7 mouse cellular contexts compared by ENCODE assay signal in genomic region chr11:117232032-117232431, GRCm38 (mm10). TPM values are rescaled to one million over a fixed set of nuclear protein-coding genes. Genes with fewer than 3 reads are reported as not detected.
DNase-seq lines count a peak whose midpoint lies in the region; ATAC-seq lines count a peak whose summit lies in the region.

No protein-coding gene starts in this region.

- H3K27ac ChIP-seq in brown adipose tissue, adult 24 weeks (replicated peaks; ENCODE audit: low read depth, low read length) = peak overlapping the region; percentile 46
- no peak overlapping the region for H3K27ac ChIP-seq in forebrain, embryonic 14.5 days (ENCODE audit: low read depth, low read length)

- peak overlapping the region; percentile 47 for H3K4me3 ChIP-seq in brown adipose tissue, adult 24 weeks (ENCODE audit: insufficient read depth, low read depth, low read length)
- no peak overlapping the region for H3K4me3 ChIP-seq in forebrain, embryonic 14.5 days (ENCODE audit: low read depth, low read length)

- H3K36me3 ChIP-seq in forebrain, embryonic 14.5 days (ENCODE audit: control insufficient read depth, insufficient read depth, low read length) = no peaks in the 10 kb centered on the region

- no peaks in the 10 kb centered on the region for H3K9me3 ChIP-seq in forebrain, embryonic 14.5 days (replicated peaks; ENCODE audit: control insufficient read depth, low read length)

- no peak overlapping the region for H3K9ac ChIP-seq in forebrain, embryonic 14.5 days (ENCODE audit: low read length)

- peaks cover 8% of the 10 kb centered on the region; the same call in 1 of the 2 replicates for H3K4me1 ChIP-seq in brown adipose tissue, adult 24 weeks (ENCODE audit: control insufficient read depth, insufficient read depth, insufficient read length, low read length)
- H3K4me1 ChIP-seq in forebrain, embryonic 14.5 days (ENCODE audit: control insufficient read depth, insufficient read depth, low read length) = no peaks in the 10 kb centered on the region

- no peak for DNase-seq in forebrain, embryonic 14.5 days (ENCODE audit: low spot score)
- DNase-seq in heart, postnatal 25 days (ENCODE audit: low spot score) = peak; percentile 53
- peak; percentile 74 to 85 for DNase-seq in kidney, postnatal 36 days
- DNase-seq in lung, postnatal 4 days = peak; percentile 74 to 86
- DNase-seq in thymus, postnatal 0 days (ENCODE audit: low spot score) = no peak
- no peak for DNase-seq in layer of hippocampus, postnatal 14 days (ENCODE audit: low spot score in 2 of 2)

- WGBS in forebrain, embryonic 14.5 days = 28% methylated on average over 19 of the region's 19 CpGs

- no peak for ATAC-seq in forebrain, embryonic 14.5 days

- intact Hi-C loops in heart, postnatal 25 days (cut with DNase I) = loop anchor here (5.0 kb wide), 1 partner anchor 160 kb away; no protein-coding TSS in a partner anchor

- H3K27me3 ChIP-seq in forebrain, embryonic 14.5 days (replicated peaks; ENCODE audit: control insufficient read depth, insufficient read depth, low read length) = no peaks in the 10 kb centered on the region

- peak overlapping the region; percentile 32 for H3K4me2 ChIP-seq in forebrain, embryonic 14.5 days (ENCODE audit: low read length)

RNA-seq across cellular contexts. Expression of gene Sept9, which starts 32.6 kb away (rescaled TPM):
- polyA plus RNA-seq in brown adipose tissue, adult 24 weeks (2012; ENCODE audit: insufficient read depth, insufficient read length, missing spikeins) = 65.5 and 118 TPM in 2 replicates
- polyA plus RNA-seq in forebrain, embryonic 14.5 days (2014; fragmentation: Nextera tagmentation; extraction: Ambion mirVana) = 113 and 119 TPM in 2 replicates
- 10 to 100 TPM; 32.2 to 35.2 TPM for total RNA-seq in heart, postnatal 25 days (2021)
- 220 and 222 TPM in 2 replicates for polyA plus RNA-seq in thymus, postnatal 0 days (2015; fragmentation: Nextera tagmentation; extraction: Ambion mirVana)
- 10 to 100 TPM; 91.7 to 93.9 TPM for total RNA-seq in layer of hippocampus, postnatal 14 days (2021)

Comparison
In these comparisons a context has a peak if more than half of its experiments do, and no peak if none do; other contexts are left out.
1. DNase-seq: peak in heart, postnatal 25 days (single experiment), kidney, postnatal 36 days (2 of 2) and lung, postnatal 4 days (2 of 2); none in forebrain, embryonic 14.5 days (single experiment), thymus, postnatal 0 days (single experiment) and layer of hippocampus, postnatal 14 days (0 of 2).